Mouse (Mus musculus) heart, embryonic 16.5 days (tissue): ENCODE results near the gene Nfat5. TPM values are rescaled to one million over a fixed set of nuclear protein-coding genes. Genes with fewer than 3 reads are reported as not detected.

Experiments
- ATAC-seq: fragments of 200-750 bp; cut with Nextera tagmentation; replicated peaks from 2 replicates; pipeline ENCODE4 v1.8.0; 2017; ENCODE audit warnings: moderate number of reproducible peaks; ENCODE audit not compliant: insufficient read depth, low FRiP score; ENCODE audit errors: extremely low read depth
- H3K27ac ChIP-seq: fragments of 300-500 bp; sonication (generic); 2 replicates; pipeline ENCODE4 v1.5.1; 2014; ENCODE audit warnings: mild to moderate bottlenecking, low read length, control low read depth, moderate library complexity
- H3K27me3 ChIP-seq: fragments of 300-500 bp; sonication (generic); 2 replicates; pipeline ENCODE4 v1.6.1; 2014; ENCODE audit warnings: low read length, mixed read lengths; ENCODE audit not compliant: control insufficient read depth, insufficient read depth
- H3K36me3 ChIP-seq: fragments of 300-500 bp; sonication (generic); 2 replicates; pipeline ENCODE4 v1.6.1; 2014; ENCODE audit not compliant: control insufficient read depth, insufficient read depth
- H3K4me1 ChIP-seq: fragments of 300-500 bp; sonication (generic); 2 replicates; pipeline ENCODE4 v1.6.1; 2014; ENCODE audit warnings: low read length, mixed read lengths; ENCODE audit not compliant: control insufficient read depth, insufficient read depth
- H3K4me2 ChIP-seq: fragments of 300-500 bp; sonication (generic); 2 replicates; pipeline ENCODE4 v1.6.1; 2014; ENCODE audit warnings: low read depth, mild to moderate bottlenecking, control low read depth, low read length
- H3K4me3 ChIP-seq: fragments of 300-500 bp; sonication (generic); 2 replicates; pipeline ENCODE4 v1.5.1; 2014; ENCODE audit warnings: mild to moderate bottlenecking, control low read depth, low read length
- H3K9ac ChIP-seq: fragments of 300-500 bp; sonication (generic); 2 replicates; pipeline ENCODE4 v1.6.1; 2014; ENCODE audit warnings: low read length, control low read depth
- H3K9me3 ChIP-seq: fragments of 300-500 bp; sonication (generic); replicated peaks from 2 replicates; pipeline ENCODE4 v1.6.1; 2016; ENCODE audit warnings: low read length; ENCODE audit not compliant: control insufficient read depth
- WGBS: fragments of 180-500 bp; shearing (Covaris S2); extraction: QIAGEN DNeasy Blood & Tissue Kit; methylation state at CpG from one replicate; pipeline ENCODE4 v1.1.7; 2014; 5-methylcytosine and 5-hydroxymethylcytosine counted together
- polyA plus RNA-seq: library from polyadenylated mRNA; unstranded; fragments of >200 nt; fragmentation: Nextera tagmentation; extraction: Ambion mirVana; gene quantifications from 2 replicates; pipeline ENCODE4 v1.2.1, GENCODE M21; 2015

The Nfat5 gene
- polyA plus RNA-seq, 1 experiment from 2014 or later, result 10.7 TPM

DNA sequence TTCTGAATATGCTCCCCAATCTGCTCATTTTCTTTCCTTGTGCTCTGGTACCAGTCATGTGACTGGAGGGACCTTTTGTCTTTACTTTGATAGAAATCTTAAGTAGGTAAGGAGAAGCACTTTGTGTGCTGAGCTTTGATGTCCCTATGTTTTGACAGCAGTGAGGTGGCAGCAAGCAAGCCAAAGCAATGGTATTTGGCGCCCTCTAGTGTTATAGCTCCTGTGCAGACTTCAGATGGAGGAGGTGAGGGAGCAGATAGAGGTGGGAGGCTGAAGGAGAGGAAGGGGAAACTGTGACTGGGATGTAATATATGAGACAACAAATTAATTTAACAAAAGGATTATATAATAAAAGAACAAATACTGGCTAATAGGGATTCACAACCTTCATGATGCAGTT is 30.9 kb downstream of the Nfat5 start:
- ATAC-seq, result 0 out of 2 replicates have a peak, but pooled peaks have one; percentile 41

GRCm38 (mm10) chr8:107329595-107329994 is 36.3 kb downstream of the Nfat5 start:
- ATAC-seq, result no peak
- WGBS, result 17% methylated on average over 1 of the region's 1 CpGs
- H3K36me3 ChIP-seq, result no peaks in the 10 kb centered on the region; the same call in 1 of the 2 replicates
- H3K9me3 ChIP-seq, result no peaks in the 10 kb centered on the region
- no peaks in the 10 kb centered on the region for H3K4me1 ChIP-seq
- no peak overlapping the region for H3K4me2 ChIP-seq
- H3K9ac ChIP-seq, result no peak overlapping the region
- no peak overlapping the region for H3K27ac ChIP-seq
- no peak overlapping the region for H3K4me3 ChIP-seq
- H3K27me3 ChIP-seq, result no peaks in the 10 kb centered on the region

More for the DNA sequence above, 30.9 kb downstream of the Nfat5 start:
- Histone ChIP-seq H3K4me1 (0 out of 2 replicates have a peak, but pooled peaks cover 6% of the 10 kb centered on the region), H3K4me3 (no peak overlapping the region), H3K36me3 (no peaks in the 10 kb centered on the region; the same call in 1 of the 2 replicates), H3K4me2 (no peak overlapping the region), H3K9me3 (no peaks in the 10 kb centered on the region), H3K9ac (no peak overlapping the region), H3K27ac (no peak overlapping the region), H3K27me3 (no peaks in the 10 kb centered on the region)
- 0% methylated on average over 1 of the region's 1 CpGs for WGBS

DNA sequence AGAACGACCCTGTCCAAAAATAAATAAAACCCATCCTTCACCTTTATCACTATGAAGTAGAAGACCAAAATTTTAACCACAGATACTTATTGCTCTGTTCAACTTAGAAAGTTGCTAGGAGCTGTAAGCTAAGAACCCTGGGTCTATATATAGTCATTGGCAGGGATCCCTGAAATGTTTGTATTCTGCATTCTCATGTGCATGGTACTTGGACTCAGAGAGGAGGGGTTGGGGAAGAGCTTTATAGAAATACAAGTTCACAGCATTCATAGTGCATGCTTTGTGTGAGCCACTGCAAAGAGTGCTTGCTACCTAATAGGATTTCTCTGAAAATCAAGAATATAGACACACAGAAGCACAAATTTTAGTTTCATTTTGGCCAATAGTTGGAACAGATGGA is 43.2 kb downstream of the Nfat5 start:
- peak; percentile 93 for ATAC-seq

DNA sequence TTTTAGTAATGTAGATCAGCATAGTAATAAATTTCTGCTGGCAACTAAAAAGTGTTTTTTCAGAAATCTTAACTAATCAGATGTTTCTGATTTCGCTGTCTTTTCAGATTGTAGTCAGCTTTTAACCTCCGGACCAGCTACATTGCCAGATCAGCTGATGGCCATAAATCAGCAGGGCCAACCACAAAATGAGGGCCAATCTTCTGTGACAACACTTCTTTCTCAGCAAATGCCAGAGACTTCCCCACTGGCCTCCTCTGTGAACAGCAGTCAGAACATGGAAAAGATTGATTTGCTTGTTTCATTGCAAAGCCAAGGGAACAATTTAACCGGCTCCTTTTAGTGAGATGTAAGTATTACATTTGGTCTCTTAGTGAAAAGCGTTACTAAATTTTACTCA is 77.0 kb downstream of the Nfat5 start:
- H3K4me2 ChIP-seq, result no peak overlapping the region
- H3K36me3 ChIP-seq, result peaks cover 55% of the 10 kb centered on the region

More for the DNA sequence above, 43.2 kb downstream of the Nfat5 start:
- Histone ChIP-seq H3K27ac (peak overlapping the region; percentile 76), H3K4me1 (peaks cover 5% of the 10 kb centered on the region; the same call in 1 of the 2 replicates), H3K4me2 (peak overlapping the region; percentile 37), H3K36me3 (peaks cover 6% of the 10 kb centered on the region), H3K4me3 (no peak overlapping the region), H3K27me3 (no peaks in the 10 kb centered on the region), H3K9me3 (no peaks in the 10 kb centered on the region), H3K9ac (no peak overlapping the region; the same call in 1 of the 2 replicates)
- WGBS, result 50% methylated on average over 1 of the region's 1 CpGs

DNA sequence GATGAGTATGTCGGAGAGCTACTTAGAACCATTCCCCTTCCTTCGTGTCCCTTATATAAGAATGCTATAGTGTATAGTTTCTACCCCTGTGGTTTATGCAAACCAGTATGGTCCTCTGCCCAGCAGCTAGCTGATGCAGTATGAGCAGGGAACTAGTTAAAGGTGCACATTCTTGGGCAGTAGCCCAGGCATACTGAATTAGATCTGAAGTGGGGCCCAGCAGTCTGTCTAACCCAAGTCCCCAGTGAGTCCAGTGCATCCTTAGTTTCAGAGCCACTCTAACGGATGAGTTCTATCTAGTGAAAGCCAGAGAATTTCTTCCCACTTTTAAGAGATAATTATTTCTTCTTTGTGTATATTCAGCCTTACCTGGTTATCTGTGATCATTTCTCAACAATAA is 84.1 kb downstream of the Nfat5 start:
- H3K4me2 ChIP-seq, result no peak overlapping the region
- H3K9ac ChIP-seq, result no peak overlapping the region
- H3K9me3 ChIP-seq, result no peaks in the 10 kb centered on the region
- ATAC-seq, result peak; percentile 77
- no peak overlapping the region for H3K27ac ChIP-seq
- no peaks in the 10 kb centered on the region for H3K27me3 ChIP-seq
- peaks cover 22% of the 10 kb centered on the region for H3K36me3 ChIP-seq
- 76% methylated on average over 3 of the region's 3 CpGs for WGBS
- H3K4me1 ChIP-seq, result no peaks in the 10 kb centered on the region
- H3K4me3 ChIP-seq, result no peak overlapping the region

More for the DNA sequence above, 77.0 kb downstream of the Nfat5 start:
- Histone ChIP-seq H3K9ac (no peak overlapping the region), H3K4me1 (no peaks in the 10 kb centered on the region), H3K9me3 (no peaks in the 10 kb centered on the region), H3K4me3 (no peak overlapping the region), H3K27ac (0 out of 2 replicates have a peak overlapping the region, but pooled peaks have one; percentile 18), H3K27me3 (no peaks in the 10 kb centered on the region)
- ATAC-seq, result no peak
- 77% methylated on average over 4 of the region's 4 CpGs for whole genome bisulfite sequencing

GRCm38 (mm10) chr8:107380734-107381133 is 87.5 kb downstream of the Nfat5 start:
- 90% methylated on average over 8 of the region's 8 CpGs for WGBS
- H3K9ac ChIP-seq, result no peak overlapping the region

GRCm38 (mm10) chr8:107381666-107382065 is 88.4 kb downstream of the Nfat5 start:
- no peak overlapping the region for H3K4me3 ChIP-seq
- H3K4me2 ChIP-seq, result no peak overlapping the region
- H3K36me3 ChIP-seq, result peaks cover 14% of the 10 kb centered on the region
- peaks cover 20% of the 10 kb centered on the region for H3K4me1 ChIP-seq
- no peaks in the 10 kb centered on the region for H3K9me3 ChIP-seq
- H3K27ac ChIP-seq, result no peak overlapping the region
- no peak overlapping the region for H3K9ac ChIP-seq
- no peaks in the 10 kb centered on the region for H3K27me3 ChIP-seq
- WGBS, result 86% methylated on average over 4 of the region's 4 CpGs
- no peak for ATAC-seq

More at GRCm38 (mm10) chr8:107380734-107381133, 87.5 kb downstream of the Nfat5 start:
- ATAC-seq, result no peak
- Histone ChIP-seq H3K27ac (no peak overlapping the region), H3K4me2 (no peak overlapping the region), H3K36me3 (peaks cover 15% of the 10 kb centered on the region), H3K27me3 (no peaks in the 10 kb centered on the region), H3K4me1 (peaks cover 11% of the 10 kb centered on the region), H3K4me3 (no peak overlapping the region), H3K9me3 (no peaks in the 10 kb centered on the region)

- ATAC-seq, result no peak
- H3K36me3 ChIP-seq, result peaks cover 13% of the 10 kb centered on the region
- H3K27ac ChIP-seq, result no peak overlapping the region
- 68% methylated on average over 4 of the region's 4 CpGs for WGBS
- no peaks in the 10 kb centered on the region for H3K9me3 ChIP-seq
- H3K9ac ChIP-seq, result no peak overlapping the region
- no peak overlapping the region for H3K4me2 ChIP-seq
- H3K4me1 ChIP-seq, result peaks cover 21% of the 10 kb centered on the region
- H3K4me3 ChIP-seq, result no peak overlapping the region
- H3K27me3 ChIP-seq, result no peaks in the 10 kb centered on the region
Measured at GRCm38 (mm10) chr8:107382898-107383297, 89.6 kb downstream of the Nfat5 start.

- WGBS, result 40% methylated on average over 5 of the region's 5 CpGs
- H3K27ac ChIP-seq, result no peak overlapping the region
Measured at GRCm38 (mm10) chr8:107384651-107385050, 91.4 kb downstream of the Nfat5 start.

More at GRCm38 (mm10) chr8:107384651-107385050, 91.4 kb downstream of the Nfat5 start:
- Histone ChIP-seq H3K36me3 (peaks cover 6% of the 10 kb centered on the region), H3K4me3 (no peak overlapping the region), H3K9ac (no peak overlapping the region), H3K9me3 (no peaks in the 10 kb centered on the region), H3K4me2 (no peak overlapping the region), H3K4me1 (peaks cover 24% of the 10 kb centered on the region), H3K27me3 (no peaks in the 10 kb centered on the region)
- ATAC-seq, result no peak
